In genomic region chr7:110727049-110727448, GRCm38 (mm10) we compare ENCODE assay signal across 8 mouse cellular contexts. TPM values are rescaled to one million over a fixed set of nuclear protein-coding genes. Genes with fewer than 3 reads are reported as not detected.
A peak's percentile ranks its signal among the peaks of the same experiment; 100 is the strongest.
DNase-seq lines count a peak whose midpoint lies in the region; ATAC-seq and TF ChIP-seq lines count a peak whose summit lies in the region.

No protein-coding gene starts in this region.

- no peak for TF ChIP-seq POLR2A in thymus, adult 2 months (IDR thresholded peaks at IDR 0.05; ENCODE audit: control insufficient read depth, extremely low read depth, insufficient read depth, low read length, poor library complexity)

- H3K4me2 ChIP-seq in forebrain, embryonic 11.5 days (ENCODE audit: low read depth, low read length, severe bottlenecking) = no peak overlapping the region
- no peak overlapping the region for H3K4me2 ChIP-seq in kidney, postnatal 0 days (ENCODE audit: low read length)
- no peak overlapping the region for H3K4me2 ChIP-seq in neural tube, embryonic 15.5 days

- no peaks in the 10 kb centered on the region for H3K4me1 ChIP-seq in thymus, adult 2 months (replicated peaks; ENCODE audit: control insufficient read depth, insufficient read depth, low read length)
- 0 out of 2 replicates have a peak, but pooled peaks cover 2% of the 10 kb centered on the region for H3K4me1 ChIP-seq in forebrain, embryonic 11.5 days (replicated peaks; ENCODE audit: control insufficient read depth, insufficient read depth, low read length)
- H3K4me1 ChIP-seq in kidney, postnatal 0 days (replicated peaks; ENCODE audit: insufficient read depth, low read length) = no peaks in the 10 kb centered on the region
- H3K4me1 ChIP-seq in neural tube, embryonic 15.5 days = peaks cover 7% of the 10 kb centered on the region

- 0 out of 2 replicates have a peak, but pooled peaks have one; percentile 60 for ATAC-seq in forebrain, embryonic 11.5 days (replicated peaks; ENCODE audit: low FRiP score)
- no peak for ATAC-seq in kidney, postnatal 0 days (replicated peaks; ENCODE audit: low FRiP score, low read depth)
- ATAC-seq in neural tube, embryonic 15.5 days (ENCODE audit: low FRiP score) = peak; percentile 38; the same call in 1 of the 2 replicates

- no peak for TF ChIP-seq CTCF in thymus, adult 2 months (IDR thresholded peaks at IDR 0.05; ENCODE audit: borderline replicate concordance, control insufficient read depth, extremely low read depth, insufficient read depth, low read length, poor library complexity)
- peak; percentile 94 for TF ChIP-seq CTCF in kidney, postnatal 0 days (IDR thresholded peaks at IDR 0.05; ENCODE audit: low read depth)

- DNase-seq in thymus, adult 2 months = peak; percentile 51
- no peak for DNase-seq in thymus, adult 18-20 months
- peak; percentile 44 for DNase-seq in c-Kit-negative CD71-positive TER-119-positive erythroid progenitor cells, embryonic 14.5 days (ENCODE audit: low read depth, low spot score)
- DNase-seq in forebrain, embryonic 11.5 days (ENCODE audit: low spot score) = peak; percentile 59
- DNase-seq in kidney, postnatal 0 days (ENCODE audit: low spot score) = peak; percentile 94
- DNase-seq in lung, adult 18-20 months = peak; percentile 21 to 62
- DNase-seq in ovary, postnatal 10 days (ENCODE audit: low spot score) = no peak

- no peak overlapping the region for H3K27ac ChIP-seq in thymus, adult 2 months (ENCODE audit: control insufficient read depth, insufficient read depth, low read length)
- no peak overlapping the region for H3K27ac ChIP-seq in forebrain, embryonic 11.5 days (ENCODE audit: low read depth, low read length)
- H3K27ac ChIP-seq in kidney, postnatal 0 days = no peak overlapping the region
- H3K27ac ChIP-seq in neural tube, embryonic 15.5 days (replicated peaks) = no peak overlapping the region

- H3K27me3 ChIP-seq in thymus, adult 2 months (ENCODE audit: control insufficient read depth, insufficient read depth, low read length) = no peaks in the 10 kb centered on the region
- H3K27me3 ChIP-seq in forebrain, embryonic 11.5 days (ENCODE audit: control insufficient read depth, insufficient read depth, low read length) = no peaks in the 10 kb centered on the region
- H3K27me3 ChIP-seq in kidney, postnatal 0 days (ENCODE audit: insufficient read depth, low read length) = no peaks in the 10 kb centered on the region
- no peaks in the 10 kb centered on the region for H3K27me3 ChIP-seq in neural tube, embryonic 15.5 days (replicated peaks)

- H3K9ac ChIP-seq in forebrain, embryonic 11.5 days (ENCODE audit: low read length) = no peak overlapping the region
- no peak overlapping the region for H3K9ac ChIP-seq in kidney, postnatal 0 days (ENCODE audit: low read depth, low read length)
- no peak overlapping the region for H3K9ac ChIP-seq in neural tube, embryonic 15.5 days (replicated peaks)

- H3K36me3 ChIP-seq in thymus, adult 2 months (ENCODE audit: control insufficient read depth, insufficient read depth, low read length) = no peaks in the 10 kb centered on the region
- no peaks in the 10 kb centered on the region for H3K36me3 ChIP-seq in forebrain, embryonic 11.5 days (ENCODE audit: control insufficient read depth, insufficient read depth, low read length)
- no peaks in the 10 kb centered on the region for H3K36me3 ChIP-seq in kidney, postnatal 0 days (ENCODE audit: insufficient read depth, low read length)
- H3K36me3 ChIP-seq in neural tube, embryonic 15.5 days = no peaks in the 10 kb centered on the region

- no peaks in the 10 kb centered on the region for H3K9me3 ChIP-seq in forebrain, embryonic 11.5 days (ENCODE audit: control insufficient read depth, low read length)
- no peaks in the 10 kb centered on the region for H3K9me3 ChIP-seq in kidney, postnatal 0 days (replicated peaks; ENCODE audit: low read length)
- H3K9me3 ChIP-seq in neural tube, embryonic 15.5 days (replicated peaks) = no peaks in the 10 kb centered on the region

- no peak overlapping the region for H3K4me3 ChIP-seq in thymus, adult 2 months (ENCODE audit: control insufficient read depth, insufficient read depth, low read length)
- no peak overlapping the region for H3K4me3 ChIP-seq in forebrain, embryonic 11.5 days (ENCODE audit: low read depth, low read length)
- no peak overlapping the region for H3K4me3 ChIP-seq in kidney, postnatal 0 days (replicated peaks; ENCODE audit: low read depth, low read length)
- no peak overlapping the region for H3K4me3 ChIP-seq in neural tube, embryonic 15.5 days (replicated peaks)

- WGBS in thymus, adult 2 months = 38% methylated on average over 2 of the region's 2 CpGs
- WGBS in forebrain, embryonic 11.5 days = 35% methylated on average over 2 of the region's 2 CpGs
- WGBS in kidney, postnatal 0 days = 36% methylated on average over 2 of the region's 2 CpGs
- 38% methylated on average over 2 of the region's 2 CpGs for WGBS in neural tube, embryonic 15.5 days

RNA-seq across cellular contexts. Expression of gene Ampd3, which starts 41.0 kb away (rescaled TPM):
- 6.8 and 9.8 TPM in 2 replicates for polyA plus RNA-seq in thymus, adult 2 months (2012; rRNA removed)
- 1.6 and 1.9 TPM in 2 replicates for polyA plus RNA-seq in forebrain, embryonic 11.5 days (2014; fragmentation: Nextera tagmentation; extraction: Ambion mirVana)
- 12.7 and 16.3 TPM in 2 replicates for polyA plus RNA-seq in kidney, postnatal 0 days (2015; fragmentation: Nextera tagmentation; extraction: Ambion mirVana)
- 12.0 and 12.6 TPM in 2 replicates for polyA plus RNA-seq in neural tube, embryonic 15.5 days (2015; fragmentation: Nextera tagmentation; extraction: Ambion mirVana)

Comparison
In these comparisons a context has a peak if more than half of its experiments do, and no peak if none do; other contexts are left out.
1. DNase-seq: peak in thymus, adult 2 months (single experiment), c-Kit-negative CD71-positive TER-119-positive erythroid progenitor cells, embryonic 14.5 days (single experiment), forebrain, embryonic 11.5 days (single experiment), kidney, postnatal 0 days (single experiment) and lung, adult 18-20 months (2 of 2); none in thymus, adult 18-20 months (0 of 2) and ovary, postnatal 10 days (single experiment).